Comparison of ENCODE assay signal across 9 mouse cellular contexts in the genomic region with DNA sequence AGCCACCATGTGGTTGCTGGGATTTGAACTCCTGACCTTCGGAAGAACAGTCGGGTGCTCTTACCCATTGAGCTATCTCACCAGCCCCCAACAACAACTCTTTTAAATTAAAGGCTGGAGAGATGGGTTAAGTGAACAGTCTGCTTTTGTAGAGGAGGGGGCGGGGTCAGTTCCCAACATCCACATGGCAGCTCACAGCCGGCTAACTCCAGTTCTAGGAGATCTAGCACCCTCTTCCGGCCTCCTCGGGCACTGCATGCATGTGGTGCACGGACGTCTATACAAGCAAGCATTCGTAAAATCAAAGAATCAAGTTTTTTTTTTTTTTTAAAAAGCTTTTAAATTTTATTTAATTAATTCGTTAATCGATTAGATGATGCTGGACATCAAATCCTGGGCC. TPM values are rescaled to one million over a fixed set of nuclear protein-coding genes. Genes with fewer than 3 reads are reported as not detected.
DNase-seq lines count a peak whose midpoint lies in the region; ATAC-seq lines count a peak whose summit lies in the region.
"Had no signal": no experiment of that assay in that cellular context is flagged by ENCODE, and none has a peak within 500 bp of the region (broad histone marks: within the 10 kb centered on the region; RNA-seq: fewer than 3 reads in every experiment).

No protein-coding gene starts in this region.

- H3K36me3 ChIP-seq in kidney, embryonic 15.5 days: no peaks in the 10 kb centered on the region
- H3K36me3 ChIP-seq in liver, embryonic 11.5 days (ENCODE audit: control insufficient read depth, insufficient read depth, low read length): no peaks in the 10 kb centered on the region; the same call in 1 of the 2 replicates
- H3K36me3 ChIP-seq: stomach, embryonic 15.5 days had no signal

- WGBS in kidney, embryonic 15.5 days: 34% methylated on average over 11 of the region's 11 CpGs
- 26% methylated on average over 11 of the region's 11 CpGs for WGBS in liver, embryonic 11.5 days

- no peak overlapping the region for H3K9ac ChIP-seq in kidney, embryonic 15.5 days
- no peak overlapping the region for H3K9ac ChIP-seq in liver, embryonic 11.5 days (ENCODE audit: low read depth, low read length)
- H3K9ac ChIP-seq: stomach, embryonic 15.5 days had no signal

- peaks cover 41% of the 10 kb centered on the region for H3K27me3 ChIP-seq in kidney, embryonic 15.5 days
- peaks cover 45% of the 10 kb centered on the region for H3K27me3 ChIP-seq in liver, embryonic 11.5 days (replicated peaks; ENCODE audit: control insufficient read depth, insufficient read depth, low read length)

- no peak overlapping the region for H3K4me2 ChIP-seq in kidney, embryonic 15.5 days
- no peak overlapping the region for H3K4me2 ChIP-seq in liver, embryonic 11.5 days
- H3K4me2 ChIP-seq: stomach, embryonic 15.5 days had no signal

- H3K4me3 ChIP-seq in kidney, embryonic 15.5 days (replicated peaks): no peak overlapping the region
- no peak overlapping the region for H3K4me3 ChIP-seq in liver, embryonic 11.5 days (ENCODE audit: low read depth, low read length)
- H3K4me3 ChIP-seq: stomach, embryonic 15.5 days had no signal

- H3K4me1 ChIP-seq in kidney, embryonic 15.5 days: peaks cover 18% of the 10 kb centered on the region
- 0 out of 2 replicates have a peak, but pooled peaks cover 7% of the 10 kb centered on the region for H3K4me1 ChIP-seq in liver, embryonic 11.5 days (replicated peaks; ENCODE audit: control insufficient read depth, insufficient read depth, low read length)

- no peaks in the 10 kb centered on the region for H3K9me3 ChIP-seq in kidney, embryonic 15.5 days (replicated peaks)
- H3K9me3 ChIP-seq in liver, embryonic 11.5 days (ENCODE audit: control insufficient read depth, low read length): no peaks in the 10 kb centered on the region
- H3K9me3 ChIP-seq: stomach, embryonic 15.5 days had no signal

- H3K27ac ChIP-seq in kidney, embryonic 15.5 days: no peak overlapping the region
- H3K27ac ChIP-seq in liver, embryonic 11.5 days (ENCODE audit: low read depth, low read length): no peak overlapping the region
- H3K27ac ChIP-seq: stomach, embryonic 15.5 days had no signal

- peak; percentile 89 for DNase-seq in kidney, adult 18-20 months
- DNase-seq in adrenal gland, adult 2 months: peak; percentile 81
- peak; percentile 70 for DNase-seq in embryo, embryonic 9.5 days (ENCODE audit: extremely low spot score)
- peak; percentile 74 for DNase-seq in liver, embryonic 11.5 days (ENCODE audit: low spot score)
- DNase-seq in right cerebral cortex, adult 18-20 months: peak; percentile 39
- DNase-seq in urinary bladder, adult 2 months (ENCODE audit: low spot score): peak; percentile 56

- ATAC-seq in kidney, embryonic 15.5 days (replicated peaks; ENCODE audit: low FRiP score): no peak
- peak; percentile 47 to 58; a peak in 2 of 4 replicates for ATAC-seq in hematopoietic stem cell, adult 5-6 weeks (replicated peaks in 1 of 2; ENCODE audit: insufficient read depth in 1 of 2, low FRiP score in 2 of 2, low TSS enrichment in 1 of 2, low read depth in 1 of 2, poor library complexity in 2 of 2, severe bottlenecking in 2 of 2)
- no peak for ATAC-seq in liver, embryonic 11.5 days (replicated peaks; ENCODE audit: low FRiP score)

RNA-seq across cellular contexts. Expression of a gene that starts 2.9 kb away (rescaled TPM):
- polyA plus RNA-seq in kidney, embryonic 15.5 days (2015; fragmentation: Nextera tagmentation; extraction: Ambion mirVana): 8.4 and 10.8 TPM in 2 replicates
- total RNA-seq in adrenal gland, adult 2 months (2021): under 1 TPM; 0.40 to 0.55 TPM
- 3.5 and 4.2 TPM in 2 replicates for polyA plus RNA-seq in adrenal gland, adult 2 months (2012; rRNA removed)
- total RNA-seq in hematopoietic stem cell, adult 5-6 weeks (2017): 1.8 and 4.7 TPM in 2 replicates
- 11.9 and 16.4 TPM in 2 replicates for polyA plus RNA-seq in liver, embryonic 11.5 days (2014; fragmentation: Nextera tagmentation; extraction: Ambion mirVana)
- polyA plus RNA-seq in urinary bladder, adult 2 months (2012; rRNA removed): 25.1 and 28.0 TPM in 2 replicates

RNA-seq across cellular contexts. Expression of a gene that starts 32.3 kb away (rescaled TPM):
- 4.1 and 4.5 TPM in 2 replicates for polyA plus RNA-seq in kidney, embryonic 15.5 days (2015; fragmentation: Nextera tagmentation; extraction: Ambion mirVana)
- 1 to 10 TPM; 1.5 to 4.1 TPM for total RNA-seq in adrenal gland, adult 2 months (2021)
- polyA plus RNA-seq in adrenal gland, adult 2 months (2012; rRNA removed): 13.3 and 17.5 TPM in 2 replicates
- 3.9 and 5.1 TPM in 2 replicates for total RNA-seq in hematopoietic stem cell, adult 5-6 weeks (2017)
- polyA plus RNA-seq in liver, embryonic 11.5 days (2014; fragmentation: Nextera tagmentation; extraction: Ambion mirVana): 2.8 and 5.2 TPM in 2 replicates
- 17.8 and 19.0 TPM in 2 replicates for polyA plus RNA-seq in urinary bladder, adult 2 months (2012; rRNA removed)

RNA-seq across cellular contexts. Expression of a gene that starts 43.1 kb away (rescaled TPM):
- polyA plus RNA-seq in kidney, embryonic 15.5 days (2015; fragmentation: Nextera tagmentation; extraction: Ambion mirVana): 276 and 287 TPM in 2 replicates
- 100 to 1,000 TPM; 149 to 217 TPM for total RNA-seq in adrenal gland, adult 2 months (2021)
- polyA plus RNA-seq in adrenal gland, adult 2 months (2012; rRNA removed): 35.0 and 40.0 TPM in 2 replicates
- total RNA-seq in hematopoietic stem cell, adult 5-6 weeks (2017): 151 and 212 TPM in 2 replicates
- polyA plus RNA-seq in liver, embryonic 11.5 days (2014; fragmentation: Nextera tagmentation; extraction: Ambion mirVana): 133 and 139 TPM in 2 replicates
- 133 and 136 TPM in 2 replicates for polyA plus RNA-seq in urinary bladder, adult 2 months (2012; rRNA removed)

RNA-seq across cellular contexts. Expression of a gene that starts 45.0 kb away (rescaled TPM):
- 844 and 965 TPM in 2 replicates for polyA plus RNA-seq in kidney, embryonic 15.5 days (2015; fragmentation: Nextera tagmentation; extraction: Ambion mirVana)
- total RNA-seq in adrenal gland, adult 2 months (2021): 100 to 1,000 TPM; 239 to 672 TPM
- polyA plus RNA-seq in adrenal gland, adult 2 months (2012; rRNA removed): 469 and 597 TPM in 2 replicates
- total RNA-seq in hematopoietic stem cell, adult 5-6 weeks (2017): 7.6 and 10.9 TPM in 2 replicates
- polyA plus RNA-seq in liver, embryonic 11.5 days (2014; fragmentation: Nextera tagmentation; extraction: Ambion mirVana): 572 and 617 TPM in 2 replicates
- polyA plus RNA-seq in urinary bladder, adult 2 months (2012; rRNA removed): 17.5 TPM in 2 replicates

Comparison
In these comparisons a context has a peak if more than half of its experiments do, and no peak if none do; other contexts are left out.
1. DNase-seq: peak in every context shown above with its lines; median percentile 89 in kidney, adult 18-20 months; 81 in adrenal gland, adult 2 months; 74 in liver, embryonic 11.5 days; 70 in embryo, embryonic 9.5 days; 56 in urinary bladder, adult 2 months; 39 in right cerebral cortex, adult 18-20 months.
2. ATAC-seq: peak in hematopoietic stem cell, adult 5-6 weeks (2 of 2); none in kidney, embryonic 15.5 days (single experiment) and liver, embryonic 11.5 days (single experiment).